Mouse (Mus musculus) urinary bladder, postnatal 4 days (tissue): ENCODE measurements around the gene Pop4.
A peak's percentile ranks its signal among the peaks of the same experiment; 100 is the strongest.

Source experiments
- DNase-seq, 2 experiments: peaks; one replicate each; pipeline ENCODE4 v3.0.0; 2021 to 2022; ENCODE audit warnings: low spot score in 2 of 2

The Pop4 gene

GRCm38 (mm10) chr7:38219526-38219925 lies 51.7 kb downstream of the Pop4 start:
- no peak for DNase-seq

DNA sequence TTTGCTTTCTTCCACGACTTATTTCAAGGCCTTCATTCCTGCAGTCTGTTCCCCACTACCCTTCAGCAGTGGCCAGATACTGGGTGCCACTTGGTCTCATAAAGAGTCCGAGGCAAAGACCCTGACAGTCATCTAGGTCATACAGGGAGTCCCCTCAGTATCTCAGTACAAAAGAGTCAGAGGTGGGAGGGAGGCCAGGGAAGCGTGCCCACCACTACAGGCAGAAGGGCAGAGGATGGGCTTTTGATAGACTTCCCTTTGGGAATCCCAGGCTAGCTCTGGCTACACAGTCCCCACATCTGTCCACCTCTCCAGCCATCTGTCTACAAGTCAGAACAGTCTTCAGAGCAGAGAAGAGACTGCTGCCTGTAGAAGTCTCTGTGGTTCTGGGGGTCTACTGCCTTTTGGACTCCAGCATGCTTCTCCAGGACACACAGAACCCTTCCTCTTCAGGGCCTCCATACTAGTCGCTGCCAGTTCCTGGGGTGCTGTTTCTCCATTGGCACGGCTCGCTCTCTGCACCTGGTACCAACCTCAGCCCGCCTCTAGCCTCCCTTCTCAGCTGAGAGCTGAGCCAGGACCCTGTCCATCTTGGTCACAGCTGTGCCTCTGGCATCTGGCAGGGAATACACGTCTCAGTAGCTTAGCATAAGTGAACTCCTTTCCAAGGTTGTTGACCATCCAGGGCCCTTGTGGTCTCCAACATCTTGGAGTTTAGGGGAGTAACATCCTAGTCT lies 52.4 kb downstream of the Pop4 start:
- DNase-seq, result no peak

DNA sequence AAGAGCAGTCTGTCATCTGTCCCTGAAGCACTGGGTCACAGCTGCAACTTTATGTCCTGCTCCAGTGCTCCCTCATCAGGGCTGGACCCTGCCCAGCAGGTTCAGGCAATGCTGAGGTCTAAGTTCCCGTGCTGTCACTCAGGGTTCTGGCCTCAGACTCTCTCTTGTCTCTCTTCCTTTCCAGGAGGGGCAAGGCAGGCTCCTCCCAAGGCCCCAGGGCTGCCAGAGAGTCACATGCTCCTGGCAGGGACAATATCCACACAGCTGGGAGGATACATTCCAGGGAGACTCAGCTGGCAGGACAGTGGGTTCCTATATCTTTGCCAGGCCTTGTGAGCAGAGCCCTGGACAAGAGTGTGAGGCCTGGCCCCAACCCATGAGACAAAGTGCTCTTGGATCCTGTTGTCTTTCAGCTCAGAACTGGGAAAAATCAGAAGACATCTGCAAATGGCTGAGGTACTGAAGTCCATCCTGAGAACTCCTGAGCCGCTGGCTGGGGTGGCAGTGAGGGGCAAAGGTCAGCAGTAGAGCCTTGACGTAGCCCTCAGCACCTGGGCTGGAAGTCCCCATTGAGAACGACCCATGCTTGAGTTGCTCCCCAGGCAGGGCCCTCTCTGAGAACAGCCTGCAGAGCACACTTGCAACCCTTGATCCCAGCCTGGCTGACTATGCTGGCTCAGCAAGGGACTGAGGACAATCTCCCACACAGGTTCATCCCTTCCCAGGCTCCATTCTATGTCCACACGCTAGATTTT lies 53.6 kb downstream of the Pop4 start:
- peak; percentile 63 to 79 for DNase-seq

DNA sequence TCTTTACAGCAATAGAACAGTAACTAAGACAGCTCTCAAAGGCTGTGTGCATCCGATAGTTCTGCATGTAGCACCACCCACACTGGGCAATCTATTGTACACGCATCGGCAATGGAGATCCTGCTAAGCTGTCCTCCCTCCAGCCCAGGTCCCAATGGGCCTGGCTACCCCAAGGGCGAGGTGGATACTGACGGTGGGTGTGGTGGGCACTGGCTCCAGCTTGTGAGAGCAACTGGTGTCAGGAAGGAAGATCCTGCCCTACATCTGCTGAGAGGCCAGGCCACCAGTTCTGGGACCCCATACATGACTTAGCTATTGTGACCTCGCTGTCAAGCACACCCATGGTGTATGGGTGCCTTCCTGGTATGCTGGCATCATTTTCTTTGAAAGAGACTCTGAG lies 55.5 kb downstream of the Pop4 start:
- no peak for DNase-seq

GRCm38 (mm10) chr7:38215281-38215680 lies 55.9 kb downstream of the Pop4 start:
- DNase-seq, result no peak

- no peak for DNase-seq
These were observed 56.6 kb downstream of the Pop4 start for GRCm38 (mm10) chr7:38214473-38215214.

- DNase-seq, result no peak
These were observed 58.6 kb downstream of the Pop4 start for GRCm38 (mm10) chr7:38212651-38213062.
